Mouse (Mus musculus) testis, adult 2 months (tissue): ENCODE data around the gene Pip5k1b.

ENCODE experiments used
- CTCF ChIP-seq: fragments of 200-500 bp; IDR thresholded peaks from 2 replicates; pipeline ENCODE4 v1.5.1; 2012; ENCODE audit warnings: low read depth, mild to moderate bottlenecking, inconsistent platforms, low read length, moderate library complexity; ENCODE audit not compliant: control insufficient read depth, insufficient read depth, insufficient replicate concordance
- POLR2A ChIP-seq: fragments of 200-500 bp; IDR thresholded peaks from 2 replicates; pipeline ENCODE4 v1.6.1; 2012; ENCODE audit warnings: low read depth, mild to moderate bottlenecking, inconsistent platforms, low read length, moderate library complexity; ENCODE audit not compliant: control insufficient read depth

DNA sequence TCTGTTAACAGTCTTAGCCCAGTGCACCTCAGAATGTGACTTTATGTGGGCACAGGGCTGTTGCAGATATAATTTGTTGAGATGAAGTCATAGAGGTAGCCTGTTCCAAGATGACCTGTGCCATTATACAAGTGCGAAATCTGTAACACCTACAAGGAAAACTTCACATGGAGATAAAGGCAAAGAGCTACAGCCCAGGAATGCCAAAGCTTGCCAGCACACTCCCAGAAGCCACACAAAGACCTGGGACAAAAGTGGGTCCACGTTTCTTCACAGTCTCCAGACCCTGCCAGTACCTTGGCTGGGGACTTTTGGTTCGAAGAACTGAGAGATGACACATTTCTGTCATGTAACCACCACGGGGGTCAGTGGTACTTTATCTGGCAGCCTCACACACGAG, 243.6 kb downstream of the Pip5k1b start:
- TF ChIP-seq CTCF (no peak), POLR2A (no peak)
